Mouse (Mus musculus) mouse trophoblast stem cell (cell line): ENCODE data around the gene Rab33a.

Experiments used
- in situ Hi-C, 2 experiments: fragments of 300-500 bp; cut with MseI, MboI; formaldehyde crosslinking; loops; 2 replicates in 1 of 2; 3 replicates in 1 of 2; pipeline ENCODE4 v1.15.1; 2025

Rab33a gene

DNA sequence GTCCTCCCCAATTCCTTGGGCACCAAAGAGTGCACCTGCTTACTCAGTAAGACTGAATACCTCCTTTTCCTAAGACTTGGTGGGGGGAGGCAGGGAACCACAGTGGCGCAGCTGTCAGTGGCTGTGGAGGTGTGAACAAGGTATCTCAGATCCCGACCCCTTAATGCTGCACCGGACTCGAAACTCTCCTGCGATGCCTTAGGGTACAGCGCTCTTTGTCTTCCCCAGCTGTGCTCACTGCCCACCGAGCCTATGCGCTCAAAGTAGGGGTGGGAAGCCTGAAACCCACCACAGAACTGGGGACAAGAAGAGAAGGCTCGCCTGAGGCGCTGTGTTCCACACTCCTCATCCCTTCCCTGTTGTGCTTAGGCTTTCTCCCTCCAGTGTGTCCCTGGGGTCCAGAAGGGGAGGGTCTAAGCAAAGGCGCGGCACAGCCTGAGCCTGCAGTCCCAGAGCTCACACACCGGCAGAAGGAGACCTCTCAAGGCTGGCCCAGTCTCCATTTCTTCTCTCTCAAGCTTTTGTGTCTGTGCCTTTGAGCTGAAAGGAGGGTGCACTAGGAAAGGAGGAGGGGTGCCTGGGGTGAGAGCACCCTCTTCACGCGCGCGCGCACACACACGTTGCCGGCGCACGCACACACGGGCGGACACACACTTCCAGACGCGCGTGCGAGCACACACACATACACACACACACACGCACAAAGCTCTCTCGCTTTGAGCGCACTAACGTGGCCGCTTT lies at the start of gene Rab33a:
TSS of gene Rab33a (plus strand) at position 478 of the 741 bp plus-strand sequence.
- in situ Hi-C loops = no loop called here

DNA sequence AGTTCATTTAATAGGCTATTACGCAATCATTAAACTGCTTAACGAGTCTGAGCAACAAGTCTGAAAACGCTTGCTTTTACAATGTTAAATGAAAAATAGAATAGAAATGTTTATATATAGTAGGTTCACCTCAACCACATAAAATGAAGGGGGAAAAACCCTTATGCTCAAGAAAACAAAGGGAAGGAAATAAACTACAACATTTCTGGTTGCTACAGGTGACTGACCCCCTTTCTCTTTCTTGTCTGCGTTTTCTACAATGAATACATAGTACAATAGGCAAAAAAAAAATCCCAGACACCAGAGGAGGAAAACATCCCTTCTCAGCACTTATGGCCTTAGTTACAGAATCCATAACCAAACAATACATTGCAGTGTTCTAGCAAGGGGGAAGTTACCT lies 38.0 kb upstream of the Rab33a start:
- in situ Hi-C loops = no loop called here

DNA sequence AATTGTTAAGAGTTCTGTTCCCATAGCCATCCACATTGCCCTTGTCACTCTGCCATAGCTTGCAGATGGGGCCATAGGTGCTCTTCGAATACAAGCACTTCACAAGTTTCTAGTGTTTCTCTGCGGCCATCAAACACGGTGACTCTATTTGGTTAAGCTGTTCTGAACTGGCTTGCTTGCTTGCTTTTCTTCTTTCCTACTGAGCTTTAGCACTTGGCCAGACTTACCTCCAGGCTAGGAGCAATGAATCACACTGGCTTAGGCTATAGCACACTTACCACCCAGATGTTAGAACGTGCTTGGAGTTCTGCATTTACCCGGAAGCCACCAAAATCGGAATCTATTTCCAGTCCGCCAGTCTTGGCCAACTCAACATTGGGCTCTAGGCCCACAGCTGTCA lies 37.4 kb upstream of the Rab33a start:
- in situ Hi-C loops = no loop called here

DNA sequence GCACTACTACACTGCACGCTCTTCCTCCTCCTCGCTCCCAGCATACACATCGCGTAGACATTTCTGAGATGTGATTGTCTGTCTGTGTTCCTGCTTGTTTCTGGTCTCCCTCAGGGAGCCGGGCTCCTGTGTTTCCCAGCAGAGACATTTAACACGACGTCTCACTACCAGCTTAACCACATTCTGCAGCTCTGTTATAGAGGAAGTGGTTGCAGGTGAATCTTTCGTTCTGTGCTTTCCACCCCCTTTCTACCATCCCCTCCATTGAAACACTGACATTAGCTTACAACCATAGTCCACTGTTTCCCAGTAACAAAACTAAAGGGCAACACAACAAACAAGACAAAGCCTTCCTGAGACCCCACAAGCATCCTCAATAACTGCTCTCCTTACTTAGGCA lies 25.3 kb upstream of the Rab33a start:
- in situ Hi-C loops = no loop called here

- in situ Hi-C loops = no loop called here
These were observed 5.8 kb upstream of the Rab33a start, which contains the start of gene Aifm1 for GRCm38 (mm10) chrX:48513166-48513807. Gene Aifm1, minus strand, starts transcription at chrX:48513563.

- in situ Hi-C loops = no loop called here
These were observed 5.3 kb upstream of the Rab33a start for GRCm38 (mm10) chrX:48513824-48514223.

GRCm38 (mm10) chrX:48518211-48518807 lies 776 bp upstream of the Rab33a start:
- in situ Hi-C loops = no loop called here

- in situ Hi-C loops = no loop called here
These were observed 532 bp downstream of the Rab33a start for GRCm38 (mm10) chrX:48519549-48520085.

GRCm38 (mm10) chrX:48521651-48522050 lies 2.6 kb downstream of the Rab33a start:
- in situ Hi-C loops = no loop called here

DNA sequence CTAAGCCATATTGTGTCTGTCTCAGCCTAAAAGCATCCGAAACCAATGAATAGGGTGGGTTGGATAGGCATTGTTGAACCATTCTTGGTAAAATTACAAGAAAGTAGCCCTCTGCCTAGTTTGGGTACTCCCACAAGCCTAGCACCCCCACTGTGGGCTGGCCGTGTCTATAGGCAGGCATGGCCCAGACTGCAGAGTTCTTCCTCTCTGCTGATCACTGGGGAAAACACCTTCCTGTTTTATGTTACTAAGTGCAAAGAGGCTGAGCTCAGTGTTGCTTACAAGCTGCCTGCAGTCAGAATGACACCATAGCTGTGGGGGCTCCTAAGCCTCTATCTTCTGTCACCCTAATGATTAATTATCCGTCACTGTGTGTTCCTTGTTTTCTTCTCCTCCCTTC lies 4.4 kb downstream of the Rab33a start:
- in situ Hi-C loops = no loop called here

DNA sequence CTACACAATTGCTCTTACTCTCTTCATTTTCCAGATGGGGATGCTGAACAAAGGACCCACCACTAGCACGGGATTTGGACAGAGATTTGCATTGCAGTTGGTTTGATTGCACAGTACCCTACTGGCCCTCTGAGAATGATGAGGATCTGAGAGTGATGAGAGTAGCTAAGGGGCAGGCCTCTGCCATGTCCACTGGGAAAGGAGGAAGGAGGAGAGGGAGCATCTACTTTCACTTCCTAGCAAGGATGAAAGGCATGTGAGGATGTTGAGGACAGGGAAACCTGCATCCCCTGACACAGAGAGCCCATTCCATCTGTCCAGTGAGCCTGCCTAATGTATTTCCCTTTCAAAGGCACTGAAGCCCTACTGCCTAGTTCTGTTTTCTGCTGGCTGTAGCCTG lies 6.2 kb downstream of the Rab33a start:
- in situ Hi-C loops = no loop called here

- in situ Hi-C loops = no loop called here
These were observed 6.8 kb downstream of the Rab33a start for GRCm38 (mm10) chrX:48525866-48526265.

- in situ Hi-C loops = no loop called here
These were observed 7.3 kb downstream of the Rab33a start for GRCm38 (mm10) chrX:48526435-48526834.

- in situ Hi-C loops = no loop called here
These were observed 13.1 kb downstream of the Rab33a start for GRCm38 (mm10) chrX:48532175-48532574.
